Mouse (Mus musculus) thymus, postnatal 0 days (tissue): ENCODE measurements around the gene Vasp. TPM values are rescaled to one million over a fixed set of nuclear protein-coding genes. Genes with fewer than 3 reads are reported as not detected.

Experiments used
- DNase-seq: peaks from one replicate; pipeline ENCODE4 v3.0.0-alpha.2; 2015; ENCODE audit warnings: low spot score
- polyA plus RNA-seq: library from polyadenylated mRNA; unstranded; fragments of >200 nt; fragmentation: Nextera tagmentation; extraction: Ambion mirVana; gene quantifications from 2 replicates; pipeline ENCODE4 v1.2.1, GENCODE M21; 2015

Gene Vasp
- polyA plus RNA-seq, 1 experiment from 2014 or later: 74.3 TPM

- peak; percentile 23 for DNase-seq
These were observed 59.4 kb downstream of the Vasp start, which contains the start of gene Gpr4 for GRCm38 (mm10) chr7:19211996-19212755. TSS of gene Gpr4 (plus strand) at chr7:19212538.

GRCm38 (mm10) chr7:19211041-19211675, 60.5 kb downstream of the Vasp start:
- no peak for DNase-seq

DNA sequence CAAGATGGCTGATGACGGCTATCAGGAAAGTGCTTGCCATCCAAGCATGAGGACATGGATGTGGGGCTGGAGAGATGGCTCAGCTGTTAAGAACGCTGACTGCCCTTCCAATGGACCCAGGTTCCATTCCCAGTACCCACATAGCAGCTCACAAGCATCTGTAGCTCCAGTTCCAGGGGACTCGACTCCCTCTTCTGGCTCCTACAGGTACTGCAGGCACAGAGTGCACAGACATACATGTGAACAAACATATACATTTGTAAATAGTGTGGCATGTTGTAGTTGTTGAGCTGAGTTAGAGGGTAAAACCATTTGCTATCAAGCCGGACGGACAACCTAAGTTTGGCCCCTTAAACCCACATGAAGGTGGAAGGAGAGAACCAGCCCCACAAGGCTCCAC, 61.6 kb downstream of the Vasp start:
- no peak for DNase-seq

- DNase-seq: no peak
These were observed 62.1 kb downstream of the Vasp start for GRCm38 (mm10) chr7:19209494-19209893.

DNA sequence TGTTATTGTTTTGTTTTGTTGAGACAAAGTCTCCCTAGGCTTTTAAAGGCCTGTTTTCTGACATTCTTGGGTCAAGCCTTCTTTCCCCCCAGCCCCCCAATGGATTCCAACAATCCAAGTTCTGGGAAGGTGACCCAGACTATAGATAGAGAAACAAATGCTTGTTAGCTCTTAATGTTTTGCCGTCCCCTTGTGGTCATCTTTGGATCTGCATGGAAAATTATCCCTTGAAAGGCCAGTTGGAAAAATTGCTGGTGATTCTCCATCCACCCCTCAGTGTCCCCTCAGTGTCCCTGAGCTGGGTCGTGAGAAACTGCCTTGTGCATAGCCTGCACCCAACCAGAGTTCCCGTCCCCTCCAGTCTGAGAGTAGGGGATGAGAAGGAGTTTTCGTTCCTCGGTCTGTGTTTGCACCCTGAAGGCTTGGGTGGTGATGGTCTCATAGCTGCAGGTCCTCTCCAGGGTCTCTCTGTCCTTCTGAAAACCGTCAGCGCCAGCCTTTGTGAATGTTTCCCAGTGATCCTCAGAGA, 62.6 kb downstream of the Vasp start:
- no peak for DNase-seq

DNA sequence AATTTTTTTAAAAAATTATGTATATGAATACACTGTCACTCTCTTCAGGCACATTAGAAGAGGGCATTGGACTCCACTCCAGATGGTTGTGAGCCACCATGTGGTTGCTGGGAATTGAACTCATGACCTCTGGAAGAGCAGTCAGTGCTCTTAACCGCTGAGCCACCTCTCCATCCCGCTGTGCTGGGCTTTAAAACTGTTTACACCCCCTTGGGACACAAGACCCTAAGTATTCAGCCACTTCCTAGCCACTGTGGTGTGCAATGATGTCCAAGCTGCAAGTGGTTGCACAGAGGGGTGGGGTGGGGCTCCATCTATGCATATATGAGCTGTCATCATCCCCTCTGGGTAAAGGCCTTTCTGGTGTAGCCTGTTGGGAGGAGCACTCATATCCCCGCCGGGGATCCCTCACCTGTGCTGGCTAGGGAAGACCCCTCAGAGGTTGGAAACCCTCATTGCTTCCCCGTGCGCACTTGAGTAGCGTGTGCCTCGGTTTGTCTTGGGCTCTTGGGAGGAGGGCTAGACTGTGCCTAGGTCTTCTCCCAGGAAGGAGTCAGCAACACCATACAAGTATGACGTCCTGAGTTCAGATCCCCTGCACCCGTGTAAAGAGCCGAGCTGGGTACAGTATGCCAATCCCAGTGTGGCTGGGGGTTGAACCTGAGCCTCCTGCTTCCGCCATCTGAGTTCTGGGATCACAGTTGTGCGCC, 63.3 kb downstream of the Vasp start:
- DNase-seq: no peak

Other genes with a start within 250 kb of the Vasp start
- 0.23 and 0.47 TPM in 2 replicates for gene Foxa3, start 248.3 kb downstream of the Vasp start, polyA plus RNA-seq
- gene Sympk, start 247.4 kb downstream of the Vasp start, polyA plus RNA-seq: 18.5 and 19.6 TPM in 2 replicates
- gene Rsph6a, start 217.1 kb downstream of the Vasp start, polyA plus RNA-seq: not detected in 2 replicates
- gene Dmwd, start 195.6 kb downstream of the Vasp start, polyA plus RNA-seq: 4.3 and 5.0 TPM in 2 replicates
- 2.8 and 3.7 TPM in 2 replicates for gene Dmpk, start 188.0 kb downstream of the Vasp start, polyA plus RNA-seq
- 1.2 and 1.5 TPM in 2 replicates for gene Six5, start 177.2 kb downstream of the Vasp start, polyA plus RNA-seq
- gene Gm4969, start 153.4 kb downstream of the Vasp start, polyA plus RNA-seq: 0.70 and 0.72 TPM in 2 replicates
- 16.4 and 16.6 TPM in 2 replicates for gene Fbxo46, start 152.0 kb downstream of the Vasp start, polyA plus RNA-seq
- gene Qpctl, start 122.5 kb downstream of the Vasp start, polyA plus RNA-seq: 10.1 and 11.5 TPM in 2 replicates
- 154 and 164 TPM in 2 replicates for gene Snrpd2, start 122.1 kb downstream of the Vasp start, polyA plus RNA-seq
- 0.10 and 0.25 TPM in 2 replicates for gene Gipr, start 105.7 kb downstream of the Vasp start, polyA plus RNA-seq
- gene Eml2, start 95.4 kb downstream of the Vasp start, polyA plus RNA-seq: 5.7 and 6.1 TPM in 2 replicates
- gene Gpr4, start 59.3 kb downstream of the Vasp start, polyA plus RNA-seq: 0.69 and 0.80 TPM in 2 replicates
- 25.4 and 25.7 TPM in 2 replicates for gene Opa3, start 43.5 kb downstream of the Vasp start, polyA plus RNA-seq
- 0.27 and 0.30 TPM in 2 replicates for gene Ppm1n, start 8.2 kb upstream of the Vasp start, polyA plus RNA-seq
- 1.6 and 2.2 TPM in 2 replicates for gene Rtn2, start 10.8 kb upstream of the Vasp start, polyA plus RNA-seq
- 0.19 and 0.21 TPM in 2 replicates for gene Fosb, start 38.2 kb upstream of the Vasp start, polyA plus RNA-seq
- 59.6 and 67.1 TPM in 2 replicates for gene Ercc1, start 73.0 kb upstream of the Vasp start, polyA plus RNA-seq
- 15.8 and 18.7 TPM in 2 replicates for gene Cd3eap, start 87.7 kb upstream of the Vasp start, polyA plus RNA-seq
- 2.2 and 2.4 TPM in 2 replicates for gene Ppp1r13l, start 87.9 kb upstream of the Vasp start, polyA plus RNA-seq
- gene Ercc2, start 110.2 kb upstream of the Vasp start, polyA plus RNA-seq: 14.3 and 15.1 TPM in 2 replicates
- 35.3 and 38.4 TPM in 2 replicates for gene Klc3, start 132.3 kb upstream of the Vasp start, polyA plus RNA-seq
- 3.6 and 7.0 TPM in 2 replicates for gene Ckm, start 133.0 kb upstream of the Vasp start, polyA plus RNA-seq
- 6.7 and 9.0 TPM in 2 replicates for gene Mark4, start 187.0 kb upstream of the Vasp start, polyA plus RNA-seq
- 0.74 and 0.78 TPM in 2 replicates for gene Exoc3l2, start 191.5 kb upstream of the Vasp start, polyA plus RNA-seq
- 2.7 and 4.0 TPM in 2 replicates for gene Bloc1s3, start 236.6 kb upstream of the Vasp start, polyA plus RNA-seq
- gene Trappc6a, start 236.6 kb upstream of the Vasp start, polyA plus RNA-seq: 86.5 and 92.5 TPM in 2 replicates
- gene Nkpd1, start 246.0 kb upstream of the Vasp start, polyA plus RNA-seq: 0.24 and 0.42 TPM in 2 replicates